16 mouse cellular contexts compared by ENCODE assay signal in the genomic region with DNA sequence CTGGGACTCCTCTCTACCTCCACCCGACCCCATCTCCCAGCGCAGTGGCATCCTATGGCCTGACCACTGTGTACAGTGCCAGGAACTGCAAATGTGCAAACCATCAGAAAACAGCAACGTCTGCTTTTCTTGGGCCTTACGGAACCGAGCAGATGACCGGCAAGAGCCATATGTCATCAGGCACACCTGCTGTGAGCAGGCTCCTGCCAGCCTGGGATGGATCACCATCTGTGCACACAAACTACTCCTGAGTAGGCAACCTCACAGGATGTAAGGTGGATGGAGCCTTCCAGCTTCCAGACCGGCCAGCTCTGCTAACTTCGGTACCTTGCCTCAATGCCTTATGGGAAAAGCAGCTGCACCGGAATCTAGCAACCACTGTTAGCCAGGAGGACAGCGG.
DNase-seq lines count a peak whose midpoint lies in the region; ATAC-seq and TF ChIP-seq lines count a peak whose summit lies in the region.
"Had no signal": no experiment of that assay in that cellular context is flagged by ENCODE, and none has a peak within 500 bp of the region (broad histone marks: within the 10 kb centered on the region; RNA-seq: fewer than 3 reads in every experiment).

No protein-coding gene starts in this region.

- peak; percentile 38; the same call in 1 of the 2 replicates for ATAC-seq in hindbrain, postnatal 0 days

- H3K27me3 ChIP-seq in hindbrain, postnatal 0 days (ENCODE audit: insufficient read depth, low read length): no peaks in the 10 kb centered on the region
- H3K27me3 ChIP-seq: neural tube, embryonic 15.5 days had no signal

- 57% methylated on average over 10 of the region's 10 CpGs for WGBS in hindbrain, postnatal 0 days

- no peaks in the 10 kb centered on the region for H3K36me3 ChIP-seq in hindbrain, postnatal 0 days (ENCODE audit: insufficient read depth, low read length)
- H3K36me3 ChIP-seq: neural tube, embryonic 15.5 days had no signal

- peak; percentile 51 for DNase-seq in layer of hippocampus, adult 9-11 months
- DNase-seq in layer of hippocampus, postnatal 10 days (ENCODE audit: low spot score in 2 of 2): no peak
- DNase-seq in cerebellum, adult 11 months: peak; percentile 96
- peak; percentile 96 for DNase-seq in cerebellum, adult 8-10 months
- DNase-seq in hindbrain, postnatal 0 days (ENCODE audit: low spot score): peak; percentile 52
- DNase-seq in thymus, postnatal 25 days: no peak
- no peak for DNase-seq in urinary bladder, postnatal 25 days (ENCODE audit: low spot score)
- DNase-seq: adrenal gland, postnatal 25 days; heart, postnatal 4 days; kidney, adult 11 months; kidney, postnatal 10 days; lung, adult 18-20 months; lung, postnatal 4 days had no signal

- H3K9ac ChIP-seq in hindbrain, postnatal 0 days (replicated peaks; ENCODE audit: low read length): no peak overlapping the region
- H3K9ac ChIP-seq: neural tube, embryonic 15.5 days had no signal

- H3K9me3 ChIP-seq in hindbrain, postnatal 0 days (ENCODE audit: low read length): no peaks in the 10 kb centered on the region
- H3K9me3 ChIP-seq: neural tube, embryonic 15.5 days had no signal

- no peak overlapping the region for H3K27ac ChIP-seq in hindbrain, postnatal 0 days
- H3K27ac ChIP-seq: neural tube, embryonic 15.5 days had no signal

- H3K4me3 ChIP-seq in hindbrain, postnatal 0 days (ENCODE audit: low read length): no peak overlapping the region
- H3K4me3 ChIP-seq: myocyte; neural tube, embryonic 15.5 days had no signal

- no peak for TF ChIP-seq CTCF in hindbrain, postnatal 0 days (IDR thresholded peaks at IDR 0.05; ENCODE audit: low read depth)

- H3K4me1 ChIP-seq in hindbrain, postnatal 0 days (ENCODE audit: insufficient read depth, low read length): peaks cover 4% of the 10 kb centered on the region

- H3K4me2 ChIP-seq in hindbrain, postnatal 0 days (ENCODE audit: low read depth, low read length): no peak overlapping the region
- H3K4me2 ChIP-seq: midbrain, embryonic 11.5 days; neural tube, embryonic 15.5 days had no signal

Comparison
In these comparisons a context has a peak if more than half of its experiments do, and no peak if none do; other contexts are left out.
1. DNase-seq: peak in layer of hippocampus, adult 9-11 months (single experiment), cerebellum, adult 11 months (single experiment), cerebellum, adult 8-10 months (single experiment) and hindbrain, postnatal 0 days (single experiment); none in layer of hippocampus, postnatal 10 days (0 of 2), thymus, postnatal 25 days (single experiment) and urinary bladder, postnatal 25 days (single experiment).